Mouse (Mus musculus) cerebellum, postnatal 14 days (tissue): ENCODE measurements around the gene Dpp6.

Experiments used
- DNase-seq, 2 experiments: peaks; one replicate each; pipeline ENCODE4 v3.0.0; 2021; ENCODE audit warnings: mixed read lengths in 2 of 2

Gene Dpp6

GRCm38 (mm10) chr5:27066837-27067236, 249.8 kb downstream of the Dpp6 start:
- peak; percentile 56 to 59 for DNase-seq

GRCm38 (mm10) chr5:27075131-27075591, 258.2 kb downstream of the Dpp6 start:
- DNase-seq: peak; percentile 85 to 87

GRCm38 (mm10) chr5:27076046-27076445, 259.0 kb downstream of the Dpp6 start:
- DNase-seq: peak; percentile 45 to 60

- DNase-seq: no peak
These were observed 260.8 kb downstream of the Dpp6 start for GRCm38 (mm10) chr5:27077821-27078220.

- DNase-seq: no peak
These were observed 264.3 kb downstream of the Dpp6 start for GRCm38 (mm10) chr5:27081275-27081674.

- DNase-seq: no peak
These were observed 266.8 kb downstream of the Dpp6 start for GRCm38 (mm10) chr5:27083762-27084161.

- peak; percentile 57 to 68 for DNase-seq
These were observed 291.2 kb downstream of the Dpp6 start for GRCm38 (mm10) chr5:27108221-27108620.

- peak in 1 of 2 experiments; percentile 31 for DNase-seq
These were observed 305.5 kb downstream of the Dpp6 start for GRCm38 (mm10) chr5:27122479-27122878.

GRCm38 (mm10) chr5:27122944-27123343, 305.9 kb downstream of the Dpp6 start:
- DNase-seq: peak; percentile 89

- DNase-seq: peak; percentile 86 to 93
These were observed 309.0 kb downstream of the Dpp6 start for GRCm38 (mm10) chr5:27126034-27126433.

GRCm38 (mm10) chr5:27133196-27133595, 316.2 kb downstream of the Dpp6 start:
- peak; percentile 80 to 83 for DNase-seq

GRCm38 (mm10) chr5:27134436-27135005, 317.5 kb downstream of the Dpp6 start:
- peak; percentile 61 to 73 for DNase-seq

- DNase-seq: no peak
These were observed 330.5 kb downstream of the Dpp6 start for GRCm38 (mm10) chr5:27147397-27147945.

GRCm38 (mm10) chr5:27151017-27151416, 334.0 kb downstream of the Dpp6 start:
- no peak for DNase-seq

- DNase-seq: no peak
These were observed 338.7 kb downstream of the Dpp6 start for GRCm38 (mm10) chr5:27155671-27156070.

GRCm38 (mm10) chr5:27156366-27156765, 339.4 kb downstream of the Dpp6 start:
- no peak for DNase-seq

GRCm38 (mm10) chr5:27161122-27161645, 344.2 kb downstream of the Dpp6 start:
- peak; percentile 49 to 53 for DNase-seq

GRCm38 (mm10) chr5:27168550-27168949, 351.5 kb downstream of the Dpp6 start:
- no peak for DNase-seq

- DNase-seq: no peak
These were observed 368.0 kb downstream of the Dpp6 start for GRCm38 (mm10) chr5:27184963-27185362.

- no peak for DNase-seq
These were observed 374.4 kb downstream of the Dpp6 start for GRCm38 (mm10) chr5:27191242-27191969.

GRCm38 (mm10) chr5:27194157-27194556, 377.2 kb downstream of the Dpp6 start:
- DNase-seq: no peak

GRCm38 (mm10) chr5:27194975-27195374, 378.0 kb downstream of the Dpp6 start:
- no peak for DNase-seq

GRCm38 (mm10) chr5:27200581-27201341, 383.8 kb downstream of the Dpp6 start:
- peak; percentile 30 to 37 for DNase-seq
